Mouse (Mus musculus): ENCODE measurements around the gene Dnttip1.

Dnttip1 gene

DNA sequence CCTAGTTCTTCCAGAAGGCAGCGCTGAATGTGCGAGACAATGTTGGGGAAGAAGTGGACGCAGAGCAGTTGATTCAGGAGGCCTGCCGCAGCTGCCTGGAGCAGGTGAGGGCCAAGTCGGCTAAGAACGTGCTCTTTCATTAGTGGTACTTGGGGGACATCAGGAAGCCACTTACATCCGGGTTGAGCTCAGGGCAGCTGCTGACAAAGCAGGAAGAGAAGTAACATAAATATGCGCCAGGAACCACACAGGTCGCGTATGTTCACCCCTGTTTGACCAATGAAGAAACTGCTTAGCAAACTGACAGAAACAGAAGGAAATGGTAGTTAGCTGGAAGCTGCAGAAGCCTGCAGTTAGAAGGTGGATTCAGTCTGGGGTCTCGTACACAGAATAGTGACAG lies 8.3 kb downstream of the Dnttip1 start:
- DNase-seq (ENCODE audit: low read depth, low spot score) = no peak

- DNase-seq (ENCODE audit: low read depth, low spot score) = no peak
Observed at GRCm38 (mm10) chr2:164754800-164755199, 9.0 kb downstream of the Dnttip1 start.

DNA sequence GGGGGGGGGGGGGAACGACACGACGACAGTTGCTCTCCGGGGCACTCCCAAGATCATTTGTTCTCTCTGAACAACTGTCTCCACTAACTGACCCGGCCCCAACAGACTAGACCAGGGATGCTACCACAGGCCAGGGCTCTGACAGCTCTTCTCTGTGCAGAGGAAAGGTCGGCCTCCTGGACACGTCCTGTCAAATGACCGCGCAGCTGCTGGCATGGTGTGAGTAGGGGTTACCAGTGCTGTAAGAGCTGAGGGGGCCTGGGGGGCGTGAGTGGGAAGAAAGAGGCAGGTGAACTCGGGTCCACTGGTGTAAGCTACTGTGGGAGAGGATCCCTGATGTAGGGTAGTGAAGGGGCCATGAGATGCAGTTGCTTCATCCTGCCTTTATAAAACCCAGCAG lies 12.1 kb downstream of the Dnttip1 start:
- DNase-seq (ENCODE audit: low read depth, low spot score) = no peak

DNA sequence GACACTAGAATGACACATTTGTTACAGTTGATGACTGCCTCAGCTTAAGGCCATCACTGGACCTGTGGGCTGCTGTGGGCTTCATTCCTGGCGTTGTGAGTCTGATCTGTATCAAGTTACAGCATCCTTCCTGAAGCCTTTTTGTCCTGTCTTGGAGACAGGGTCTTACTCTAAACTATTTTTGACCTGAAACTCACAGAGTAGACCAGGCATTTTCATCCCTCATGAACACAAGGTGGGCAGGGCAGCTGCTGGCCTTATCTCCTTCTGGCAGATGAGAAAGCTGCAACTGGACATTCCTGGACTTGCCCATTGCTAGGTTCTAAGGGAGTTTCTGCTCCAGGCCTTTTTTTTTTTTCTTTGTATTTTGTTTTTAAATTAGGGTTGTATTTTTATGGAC lies 12.9 kb downstream of the Dnttip1 start:
- no peak for DNase-seq (ENCODE audit: low read depth, low spot score)

DNA sequence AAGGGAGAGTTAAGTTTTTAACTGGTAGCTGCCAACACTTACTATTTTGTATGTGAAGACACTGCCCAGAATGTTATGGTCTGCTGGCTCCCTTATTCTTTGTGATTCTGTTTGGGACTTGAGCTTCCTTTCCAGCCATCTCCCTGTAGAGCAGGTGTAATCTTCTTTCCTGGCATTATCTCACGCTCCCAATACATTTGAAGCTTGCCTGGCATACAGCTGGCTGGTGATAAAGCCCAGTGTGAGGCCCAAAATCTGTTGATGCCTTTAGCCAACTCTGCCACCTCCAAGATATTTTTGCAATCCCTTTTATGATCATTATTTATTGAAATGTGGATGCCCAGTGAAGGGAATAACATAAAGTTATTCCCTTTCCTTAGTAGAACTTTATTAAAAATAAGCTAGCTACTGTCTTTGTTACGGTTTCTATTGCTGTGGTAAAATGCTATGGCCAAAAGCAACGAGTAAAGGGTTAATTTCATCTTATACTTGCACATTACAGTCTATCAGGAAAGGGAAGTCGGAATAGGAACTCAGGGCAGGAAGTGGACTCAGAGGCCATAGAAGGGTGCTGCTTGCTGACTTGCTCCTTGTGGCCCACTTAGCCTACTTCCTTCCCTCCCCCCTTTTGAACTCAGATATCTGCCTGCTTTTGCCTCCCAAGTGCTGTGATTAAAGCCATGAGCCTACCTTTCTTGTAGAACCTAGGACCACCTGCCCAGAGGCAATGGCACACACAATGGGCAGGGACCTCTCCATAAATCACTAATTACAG lies 14.5 kb downstream of the Dnttip1 start:
- no peak for DNase-seq (ENCODE audit: low read depth, low spot score)

- DNase-seq (ENCODE audit: low read depth, low spot score) = peak; percentile 48
Observed at GRCm38 (mm10) chr2:164761502-164761901, 15.7 kb downstream of the Dnttip1 start.

DNA sequence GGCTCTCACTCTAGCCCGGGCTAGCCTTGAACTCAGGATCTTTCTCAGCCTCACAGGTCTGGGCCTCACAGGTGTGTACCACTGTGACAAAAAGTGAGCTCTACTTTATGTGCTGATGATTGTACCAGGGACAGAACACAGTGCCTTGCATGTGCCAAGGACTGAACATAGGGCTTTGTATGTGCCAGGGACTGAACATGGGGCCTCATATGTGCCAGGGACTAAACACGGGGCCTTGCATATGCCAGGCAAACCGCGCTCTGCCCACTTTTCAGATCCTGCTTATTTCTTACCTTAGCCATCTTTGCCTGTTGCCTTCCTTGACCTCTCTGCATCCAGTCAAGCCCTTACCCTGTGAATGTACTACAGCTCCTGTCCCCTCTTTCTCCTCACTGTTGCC lies 16.2 kb downstream of the Dnttip1 start:
- no peak for DNase-seq (ENCODE audit: low read depth, low spot score)

GRCm38 (mm10) chr2:164762593-164762992 lies 16.8 kb downstream of the Dnttip1 start:
- DNase-seq (ENCODE audit: low read depth, low spot score) = no peak

- DNase-seq (ENCODE audit: low read depth, low spot score) = no peak
Observed at GRCm38 (mm10) chr2:164765841-164766240, 20.1 kb downstream of the Dnttip1 start.

- DNase-seq (ENCODE audit: low read depth, low spot score) = no peak
Observed at GRCm38 (mm10) chr2:164767812-164768540, 22.2 kb downstream of the Dnttip1 start.

GRCm38 (mm10) chr2:164769258-164770037 lies 23.7 kb downstream of the Dnttip1 start, which contains the start of gene Ube2c:
Ube2c (plus strand) TSS chr2:164769898.
- peak; percentile 100 for DNase-seq (ENCODE audit: low read depth, low spot score)

GRCm38 (mm10) chr2:164770279-164770678 lies 24.5 kb downstream of the Dnttip1 start:
- DNase-seq (ENCODE audit: low read depth, low spot score) = no peak

- no peak for DNase-seq (ENCODE audit: low read depth, low spot score)
Observed at GRCm38 (mm10) chr2:164771123-164771522, 25.3 kb downstream of the Dnttip1 start.

GRCm38 (mm10) chr2:164773229-164773988 lies 27.6 kb downstream of the Dnttip1 start:
- no peak for DNase-seq (ENCODE audit: low read depth, low spot score)

- peak; percentile 39 for DNase-seq (ENCODE audit: low read depth, low spot score)
Observed at GRCm38 (mm10) chr2:164773989-164774364, 28.2 kb downstream of the Dnttip1 start.

- no peak for DNase-seq (ENCODE audit: low read depth, low spot score)
Observed at GRCm38 (mm10) chr2:164776130-164776529, 30.3 kb downstream of the Dnttip1 start.

GRCm38 (mm10) chr2:164776801-164777200 lies 31.0 kb downstream of the Dnttip1 start:
- no peak for DNase-seq (ENCODE audit: low read depth, low spot score)

GRCm38 (mm10) chr2:164777246-164778014 lies 31.6 kb downstream of the Dnttip1 start:
- peak; percentile 78 for DNase-seq (ENCODE audit: low read depth, low spot score)

DNA sequence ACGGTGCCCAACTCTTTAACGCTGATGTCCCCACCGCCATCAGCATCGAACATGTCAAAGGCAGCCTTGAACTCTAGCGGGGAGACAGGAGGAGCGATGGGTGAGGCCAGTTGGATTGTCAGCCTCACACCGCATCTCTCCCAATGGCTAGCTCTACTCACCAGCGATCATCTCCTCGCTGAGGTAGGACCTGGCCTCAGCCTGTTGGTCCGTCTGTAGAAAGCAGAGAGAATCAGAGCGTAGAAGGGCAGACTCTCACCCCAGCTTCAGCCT lies 32.2 kb downstream of the Dnttip1 start:
- DNase-seq (ENCODE audit: low read depth, low spot score) = no peak

DNA sequence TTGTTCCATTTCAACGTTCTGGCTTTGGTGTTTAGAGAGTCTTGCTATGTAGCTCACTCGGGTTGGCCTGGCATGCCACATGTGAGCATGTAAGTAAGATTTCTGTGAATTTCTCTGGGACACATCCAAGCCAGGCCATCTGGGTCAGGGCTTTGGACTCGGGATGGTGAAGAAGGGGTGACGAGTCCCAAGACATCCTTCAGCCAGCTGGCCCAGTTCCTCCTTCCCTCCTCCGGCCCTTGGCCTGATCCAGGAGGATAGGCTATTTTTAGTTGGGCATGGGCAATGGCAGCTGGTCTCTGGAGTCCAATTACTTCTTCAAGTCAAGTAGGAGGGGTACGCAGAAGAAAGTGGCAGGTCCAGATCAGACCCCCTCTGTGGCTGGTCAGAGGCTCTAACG lies 33.0 kb downstream of the Dnttip1 start:
- DNase-seq (ENCODE audit: low read depth, low spot score) = no peak

DNA sequence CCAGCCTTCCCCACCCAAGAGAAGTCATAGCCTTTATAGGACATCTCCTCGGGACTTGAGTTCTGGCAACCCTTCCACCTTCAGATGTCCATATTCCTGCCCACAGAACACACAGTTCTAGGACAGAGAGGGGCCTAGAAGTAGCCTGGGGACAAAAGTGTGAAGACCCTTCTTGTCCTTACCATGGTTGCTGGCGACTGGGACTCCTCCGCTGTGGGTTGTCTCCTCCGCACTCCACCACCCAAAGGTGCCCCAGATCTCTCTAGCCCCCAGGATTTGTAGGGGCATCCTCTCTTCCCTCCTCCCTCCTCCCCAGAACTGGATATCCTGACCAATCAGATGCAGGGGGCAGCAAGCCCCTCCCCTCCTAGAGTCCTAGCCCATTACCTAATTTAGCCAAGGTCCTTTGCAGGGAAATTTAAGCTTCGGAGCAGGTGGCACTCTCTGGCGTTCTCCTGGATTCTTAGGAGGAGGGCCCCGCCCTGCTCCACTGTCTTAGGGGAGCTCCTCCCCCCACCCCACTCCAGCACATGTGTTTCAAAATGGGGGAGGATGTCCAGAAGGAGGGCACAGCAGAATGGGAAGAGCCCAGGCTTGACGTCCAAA lies 33.8 kb downstream of the Dnttip1 start, which contains the start of gene Tnnc2:
Gene Tnnc2 (minus strand): TSS at position 487 of the 606 bp plus-strand sequence.
- DNase-seq (ENCODE audit: low read depth, low spot score) = no peak

Data from ZHBTc4 (cell line).